Comparison of ENCODE assay signal across 9 mouse cellular contexts in genomic region chr14:46941896-46942812, GRCm38 (mm10). TPM values are rescaled to one million over a fixed set of nuclear protein-coding genes. Genes with fewer than 3 reads are reported as not detected.
DNase-seq lines count a peak whose midpoint lies in the region; ATAC-seq and TF ChIP-seq lines count a peak whose summit lies in the region.
"Had no signal": no experiment of that assay in that cellular context is flagged by ENCODE, and none has a peak within 500 bp of the region (broad histone marks: within the 10 kb centered on the region; RNA-seq: fewer than 3 reads in every experiment).

No protein-coding gene starts in this region.

- no peaks in the 10 kb centered on the region for H3K9me3 ChIP-seq in liver, postnatal 0 days (ENCODE audit: low read length)
- H3K9me3 ChIP-seq in forebrain, embryonic 16.5 days (ENCODE audit: control insufficient read depth, low read length), result no peaks in the 10 kb centered on the region
- no peaks in the 10 kb centered on the region for H3K9me3 ChIP-seq in heart, postnatal 0 days (replicated peaks; ENCODE audit: control insufficient read depth, low read length)
- no peaks in the 10 kb centered on the region for H3K9me3 ChIP-seq in lung, postnatal 0 days (ENCODE audit: low read length)
- H3K9me3 ChIP-seq: G1E had no signal

- no peak overlapping the region for H3K27ac ChIP-seq in liver, postnatal 0 days (ENCODE audit: low read depth)
- no peak overlapping the region for H3K27ac ChIP-seq in forebrain, embryonic 16.5 days (ENCODE audit: low read length)
- H3K27ac ChIP-seq in heart, postnatal 0 days (ENCODE audit: low read depth), result peak overlapping the region; percentile 86
- H3K27ac ChIP-seq in lung, postnatal 0 days (ENCODE audit: low read length), result no peak overlapping the region; the same call in 1 of the 2 replicates

- 54% methylated on average over 23 of the region's 23 CpGs for WGBS in liver, postnatal 0 days (ENCODE audit: insufficient replicate concordance)
- 68% methylated on average over 23 of the region's 23 CpGs for WGBS in forebrain, embryonic 16.5 days
- 28% methylated on average over 23 of the region's 23 CpGs for WGBS in heart, postnatal 0 days
- WGBS in lung, postnatal 0 days, result 48% methylated on average over 23 of the region's 23 CpGs

- no peak overlapping the region for H3K4me2 ChIP-seq in liver, postnatal 0 days (ENCODE audit: low read depth, low read length)
- no peak overlapping the region; the same call in 1 of the 2 replicates for H3K4me2 ChIP-seq in forebrain, embryonic 16.5 days (ENCODE audit: low read length)
- peak overlapping the region; percentile 42 for H3K4me2 ChIP-seq in heart, postnatal 0 days (ENCODE audit: low read depth, low read length)
- 0 out of 2 replicates have a peak overlapping the region, but pooled peaks have one; percentile 2 for H3K4me2 ChIP-seq in lung, postnatal 0 days (replicated peaks; ENCODE audit: low read depth, low read length)

- no peaks in the 10 kb centered on the region; the same call in 1 of the 2 replicates for H3K4me1 ChIP-seq in liver, postnatal 0 days (ENCODE audit: insufficient read depth)
- H3K4me1 ChIP-seq in forebrain, embryonic 16.5 days (replicated peaks; ENCODE audit: control insufficient read depth, insufficient read depth, low read length), result peaks cover 16% of the 10 kb centered on the region
- peaks cover 37% of the 10 kb centered on the region for H3K4me1 ChIP-seq in heart, postnatal 0 days (ENCODE audit: control insufficient read depth, insufficient read depth)
- peaks cover 5% of the 10 kb centered on the region; the same call in 1 of the 2 replicates for H3K4me1 ChIP-seq in lung, postnatal 0 days (ENCODE audit: insufficient read depth, low read depth, low read length)

- ATAC-seq in liver, postnatal 0 days, result no peak
- peak; percentile 82 for ATAC-seq in forebrain, embryonic 16.5 days
- ATAC-seq in heart, postnatal 0 days (ENCODE audit: insufficient read depth, low read depth), result peak; percentile 89
- ATAC-seq in lung, postnatal 0 days, result peak; percentile 70

- no peak overlapping the region for H3K9ac ChIP-seq in liver, postnatal 0 days (replicated peaks)
- H3K9ac ChIP-seq in forebrain, embryonic 16.5 days (replicated peaks; ENCODE audit: low read depth, low read length), result 0 out of 2 replicates have a peak overlapping the region, but pooled peaks have one; percentile 2
- H3K9ac ChIP-seq in heart, postnatal 0 days (replicated peaks; ENCODE audit: low read depth, low read length), result no peak overlapping the region
- no peak overlapping the region for H3K9ac ChIP-seq in lung, postnatal 0 days (replicated peaks; ENCODE audit: low read depth)

- DNase-seq in liver, result peak; percentile 29
- DNase-seq in liver, postnatal 0 days, result no peak
- peak; percentile 78 for DNase-seq in heart, postnatal 0 days (ENCODE audit: low spot score)
- DNase-seq in layer of hippocampus, adult 11-12 months (ENCODE audit: low spot score), result peak; percentile 47
- DNase-seq in lung, postnatal 0 days (ENCODE audit: low spot score), result peak; percentile 77
- peak; percentile 59 for DNase-seq in right cerebral cortex, postnatal 14 days
- no peak for DNase-seq in spleen, postnatal 36 days (ENCODE audit: low spot score in 2 of 2)

- H3K36me3 ChIP-seq in liver, postnatal 0 days (replicated peaks; ENCODE audit: insufficient read depth, low read length), result no peaks in the 10 kb centered on the region
- H3K36me3 ChIP-seq in forebrain, embryonic 16.5 days (ENCODE audit: control insufficient read depth, insufficient read depth), result no peaks in the 10 kb centered on the region
- H3K36me3 ChIP-seq in heart, postnatal 0 days (replicated peaks; ENCODE audit: control insufficient read depth, insufficient read depth, low read length), result no peaks in the 10 kb centered on the region
- no peaks in the 10 kb centered on the region for H3K36me3 ChIP-seq in lung, postnatal 0 days (ENCODE audit: insufficient read depth, low read length)
- H3K36me3 ChIP-seq: G1E had no signal

- no peak for TF ChIP-seq EP300 in liver, postnatal 0 days (IDR thresholded peaks at IDR 0.05; ENCODE audit: low read depth)
- no peak for TF ChIP-seq EP300 in heart, postnatal 0 days (IDR thresholded peaks at IDR 0.05; ENCODE audit: low read depth)
- no peak for TF ChIP-seq EP300 in lung, postnatal 0 days (IDR thresholded peaks at IDR 0.05)

- no peak for TF ChIP-seq CTCF in liver, postnatal 0 days (IDR thresholded peaks at IDR 0.05; ENCODE audit: low read depth)
- TF ChIP-seq CTCF in heart, postnatal 0 days (IDR thresholded peaks at IDR 0.05; ENCODE audit: low read depth), result no peak
- peak; percentile 30; the same call in 1 of the 2 replicates for TF ChIP-seq CTCF in lung, postnatal 0 days (IDR thresholded peaks at IDR 0.05)

- H3K4me3 ChIP-seq in liver, postnatal 0 days (ENCODE audit: low read depth, low read length), result no peak overlapping the region
- H3K4me3 ChIP-seq in forebrain, embryonic 16.5 days (replicated peaks; ENCODE audit: low read length), result no peak overlapping the region
- H3K4me3 ChIP-seq in heart, postnatal 0 days (ENCODE audit: low read depth, low read length), result peak overlapping the region; percentile 4; the same call in 1 of the 2 replicates
- no peak overlapping the region for H3K4me3 ChIP-seq in lung, postnatal 0 days (ENCODE audit: low read depth, low read length)

- H3K27me3 ChIP-seq in liver, postnatal 0 days (ENCODE audit: insufficient read depth, low read length), result no peaks in the 10 kb centered on the region
- H3K27me3 ChIP-seq in forebrain, embryonic 16.5 days (replicated peaks; ENCODE audit: control insufficient read depth, insufficient read depth, low read length), result no peaks in the 10 kb centered on the region
- no peaks in the 10 kb centered on the region for H3K27me3 ChIP-seq in heart, postnatal 0 days (ENCODE audit: control insufficient read depth, insufficient read depth, low read length)
- no peaks in the 10 kb centered on the region for H3K27me3 ChIP-seq in lung, postnatal 0 days (replicated peaks; ENCODE audit: insufficient read depth, low read length)

RNA-seq across cellular contexts. Expression of gene Samd4, which starts 59.5 kb away (rescaled TPM):
- 0.34 and 0.45 TPM in 2 replicates for polyA plus RNA-seq in liver, postnatal 0 days (2015; fragmentation: Nextera tagmentation; extraction: Ambion mirVana)
- polyA plus RNA-seq in forebrain, embryonic 16.5 days (2015; fragmentation: Nextera tagmentation; extraction: Ambion mirVana), result 5.9 and 6.6 TPM in 2 replicates
- total RNA-seq in heart, postnatal 0 days (2014; rRNA removed; ENCODE audit: low replicate concordance), result 50.4 and 53.8 TPM in 2 replicates
- 12.5 and 12.7 TPM in 2 replicates for polyA plus RNA-seq in heart, postnatal 0 days (2015; fragmentation: Nextera tagmentation; extraction: Ambion mirVana)
- 6.3 and 7.9 TPM in 2 replicates for polyA plus RNA-seq in lung, postnatal 0 days (2015; fragmentation: Nextera tagmentation; extraction: Ambion mirVana)
- polyA plus RNA-seq: G1E had no signal

Comparison
In these comparisons a context has a peak if more than half of its experiments do, and no peak if none do; other contexts are left out.
1. DNase-seq: peak in liver (single experiment), heart, postnatal 0 days (single experiment), layer of hippocampus, adult 11-12 months (single experiment), lung, postnatal 0 days (single experiment) and right cerebral cortex, postnatal 14 days (single experiment); none in liver, postnatal 0 days (single experiment) and spleen, postnatal 36 days (0 of 2).
2. H3K4me2 ChIP-seq: peak in heart, postnatal 0 days (single experiment) and lung, postnatal 0 days (single experiment); none in liver, postnatal 0 days (single experiment) and forebrain, embryonic 16.5 days (single experiment).